In genomic region chr15:60692149-60692548, GRCm38 (mm10) we compare ENCODE assay signal across 17 mouse cellular contexts.
DNase-seq lines count a peak whose midpoint lies in the region; ATAC-seq lines count a peak whose summit lies in the region.
"Had no signal": no experiment of that assay in that cellular context is flagged by ENCODE, and none has a peak within 500 bp of the region (broad histone marks: within the 10 kb centered on the region; RNA-seq: fewer than 3 reads in every experiment).

No protein-coding gene starts in this region.

- 29% methylated on average over 3 of the region's 3 CpGs for WGBS in kidney, embryonic 15.5 days
- WGBS in midbrain, embryonic 12.5 days = 13% methylated on average over 3 of the region's 3 CpGs
- WGBS in midbrain, embryonic 11.5 days = 11% methylated on average over 3 of the region's 3 CpGs

- H3K4me2 ChIP-seq in kidney, embryonic 15.5 days = no peak overlapping the region
- no peak overlapping the region for H3K4me2 ChIP-seq in midbrain, embryonic 12.5 days (replicated peaks)
- no peak overlapping the region for H3K4me2 ChIP-seq in midbrain, embryonic 11.5 days
- H3K4me2 ChIP-seq: heart, embryonic 11.5 days; limb, embryonic 15.5 days had no signal

- H3K27ac ChIP-seq in kidney, embryonic 15.5 days = no peak overlapping the region
- H3K27ac ChIP-seq in midbrain, embryonic 12.5 days (replicated peaks) = no peak overlapping the region
- no peak overlapping the region for H3K27ac ChIP-seq in midbrain, embryonic 11.5 days (ENCODE audit: low read depth, low read length)
- H3K27ac ChIP-seq: gastrocnemius, adult 2 months; limb, embryonic 15.5 days; macrophage; stomach, postnatal 0 days had no signal

- DNase-seq in kidney, postnatal 25 days = no peak
- DNase-seq in midbrain, embryonic 11.5 days (ENCODE audit: low spot score, missing footprints) = no peak
- peak; percentile 37 for DNase-seq in embryo, embryonic 9.5 days (ENCODE audit: extremely low spot score)
- DNase-seq in kidney, postnatal 4 days = peak; percentile 13 to 41
- no peak for DNase-seq in urinary bladder, adult 18-20 months (ENCODE audit: low spot score in 2 of 2)
- no peak for DNase-seq in right cerebral cortex, postnatal 10 days (ENCODE audit: low spot score in 2 of 2)
- DNase-seq: cerebellum, postnatal 10 days; gastrocnemius, adult 2 months; spleen, adult 18-20 months had no signal

- peaks cover 7% of the 10 kb centered on the region; the same call in 1 of the 2 replicates for H3K4me1 ChIP-seq in kidney, embryonic 15.5 days
- H3K4me1 ChIP-seq in midbrain, embryonic 12.5 days = peaks cover 9% of the 10 kb centered on the region; the same call in 1 of the 2 replicates
- H3K4me1 ChIP-seq in midbrain, embryonic 11.5 days (ENCODE audit: control insufficient read depth, insufficient read depth, low read length) = peaks cover 8% of the 10 kb centered on the region; the same call in 1 of the 2 replicates
- H3K4me1 ChIP-seq: limb, embryonic 15.5 days had no signal

- no peak overlapping the region for H3K9ac ChIP-seq in kidney, embryonic 15.5 days
- no peak overlapping the region for H3K9ac ChIP-seq in midbrain, embryonic 12.5 days (replicated peaks)
- H3K9ac ChIP-seq in midbrain, embryonic 11.5 days (ENCODE audit: low read length) = no peak overlapping the region
- H3K9ac ChIP-seq: limb, embryonic 15.5 days had no signal

- no peaks in the 10 kb centered on the region for H3K9me3 ChIP-seq in kidney, embryonic 15.5 days (replicated peaks)
- H3K9me3 ChIP-seq in midbrain, embryonic 12.5 days = no peaks in the 10 kb centered on the region
- H3K9me3 ChIP-seq in midbrain, embryonic 11.5 days (ENCODE audit: control insufficient read depth, low read length) = no peaks in the 10 kb centered on the region
- H3K9me3 ChIP-seq: limb, embryonic 15.5 days had no signal

- H3K36me3 ChIP-seq in kidney, embryonic 15.5 days = no peaks in the 10 kb centered on the region
- no peaks in the 10 kb centered on the region for H3K36me3 ChIP-seq in midbrain, embryonic 12.5 days
- no peaks in the 10 kb centered on the region for H3K36me3 ChIP-seq in midbrain, embryonic 11.5 days (ENCODE audit: control insufficient read depth, insufficient read depth, low read length)
- H3K36me3 ChIP-seq: limb, embryonic 15.5 days had no signal

- ATAC-seq in kidney, embryonic 15.5 days (replicated peaks; ENCODE audit: low FRiP score) = 0 out of 2 replicates have a peak, but pooled peaks have one; percentile 40
- ATAC-seq in midbrain, embryonic 12.5 days (ENCODE audit: low FRiP score, low read depth) = 0 out of 2 replicates have a peak, but pooled peaks have one; percentile 19
- no peak for ATAC-seq in midbrain, embryonic 11.5 days (ENCODE audit: low FRiP score)

- no peaks in the 10 kb centered on the region for H3K27me3 ChIP-seq in kidney, embryonic 15.5 days
- H3K27me3 ChIP-seq in midbrain, embryonic 12.5 days = no peaks in the 10 kb centered on the region
- H3K27me3 ChIP-seq in midbrain, embryonic 11.5 days (ENCODE audit: control insufficient read depth, insufficient read depth, low read length) = no peaks in the 10 kb centered on the region
- H3K27me3 ChIP-seq: limb, embryonic 15.5 days had no signal

- H3K4me3 ChIP-seq in kidney, embryonic 15.5 days (replicated peaks) = no peak overlapping the region
- no peak overlapping the region for H3K4me3 ChIP-seq in midbrain, embryonic 12.5 days
- H3K4me3 ChIP-seq in midbrain, embryonic 11.5 days (ENCODE audit: low read depth, low read length) = no peak overlapping the region
- H3K4me3 ChIP-seq: gastrocnemius, adult 2 months; left cerebral cortex, adult 2 months; limb, embryonic 15.5 days; myocyte had no signal

Comparison
In these comparisons a context has a peak if more than half of its experiments do, and no peak if none do; other contexts are left out.
1. DNase-seq: peak in embryo, embryonic 9.5 days (single experiment) and kidney, postnatal 4 days (2 of 2); none in kidney, postnatal 25 days (0 of 2), midbrain, embryonic 11.5 days (single experiment), urinary bladder, adult 18-20 months (0 of 2) and right cerebral cortex, postnatal 10 days (0 of 2).